Mouse (Mus musculus) lung, postnatal 0 days (tissue): Measurements from ENCODE around the gene Tinag. TPM values are rescaled to one million over a fixed set of nuclear protein-coding genes. Genes with fewer than 3 reads are reported as not detected.
A peak's percentile ranks its signal among the peaks of the same experiment; 100 is the strongest.

Experiments used
- ATAC-seq: fragments of 200-750 bp; cut with Nextera tagmentation; 2 replicates; pipeline ENCODE4 v1.8.0; 2017; ENCODE audit warnings: moderate library complexity
- DNase-seq: peaks from one replicate; pipeline ENCODE4 v3.0.0-alpha.2; 2016; ENCODE audit warnings: low spot score
- H3K27ac ChIP-seq: fragments of 300-500 bp; sonication (generic); 2 replicates; pipeline ENCODE4 v1.5.1; 2014; ENCODE audit warnings: antibody characterized with exemption, mild to moderate bottlenecking, low read length, mixed read lengths
- H3K27me3 ChIP-seq: fragments of 300-500 bp; sonication (generic); replicated peaks from 2 replicates; pipeline ENCODE4 v1.6.1; 2014; ENCODE audit warnings: low read length, mixed read lengths; ENCODE audit not compliant: insufficient read depth
- H3K36me3 ChIP-seq: fragments of 300-500 bp; sonication (generic); 2 replicates; pipeline ENCODE4 v1.6.1; 2014; ENCODE audit warnings: low read length, mixed read lengths; ENCODE audit not compliant: insufficient read depth
- H3K4me1 ChIP-seq: fragments of 300-500 bp; sonication (generic); 2 replicates; pipeline ENCODE4 v1.6.1; 2014; ENCODE audit warnings: antibody characterized with exemption, low read depth, low read length, mixed read lengths; ENCODE audit not compliant: insufficient read depth
- H3K4me2 ChIP-seq: fragments of 300-500 bp; sonication (generic); replicated peaks from 2 replicates; pipeline ENCODE4 v1.6.1; 2014; ENCODE audit warnings: low read depth, mild to moderate bottlenecking, low read length, moderate library complexity, mixed read lengths
- H3K4me3 ChIP-seq: fragments of 300-500 bp; sonication (generic); 2 replicates; pipeline ENCODE4 v1.5.1; 2014; ENCODE audit warnings: low read depth, low read length
- H3K9ac ChIP-seq: fragments of 300-500 bp; sonication (generic); replicated peaks from 2 replicates; pipeline ENCODE4 v1.6.1; 2014; ENCODE audit warnings: low read depth, mild to moderate bottlenecking
- H3K9me3 ChIP-seq: fragments of 300-500 bp; sonication (generic); 2 replicates; pipeline ENCODE4 v1.6.1; 2016; ENCODE audit warnings: low read length, mixed read lengths
- CTCF ChIP-seq: IDR thresholded peaks from 2 replicates; pipeline ENCODE4 v1.5.1; 2016; ENCODE audit warnings: antibody characterized with exemption, mild to moderate bottlenecking
- EP300 ChIP-seq: IDR thresholded peaks from 2 replicates; pipeline ENCODE4 v1.6.1; 2016; ENCODE audit warnings: antibody characterized with exemption, mild to moderate bottlenecking, control low read depth
- WGBS: fragments of 180-500 bp; shearing (Covaris S2); extraction: QIAGEN DNeasy Blood & Tissue Kit; methylation state at CpG from one replicate; pipeline ENCODE4 v1.1.7; 2014; 5-methylcytosine and 5-hydroxymethylcytosine counted together
- polyA plus RNA-seq: library from polyadenylated mRNA; unstranded; fragments of >200 nt; fragmentation: Nextera tagmentation; extraction: Ambion mirVana; gene quantifications from 2 replicates; pipeline ENCODE4 v1.2.1, GENCODE M21; 2015

Tinag gene
- polyA plus RNA-seq, 1 experiment from 2014 or later: 29.2 TPM

- TF ChIP-seq EP300: peak; percentile 73
- TF ChIP-seq CTCF: no peak
- DNase-seq: peak; percentile 36
- 45% methylated on average over 2 of the region's 2 CpGs for WGBS
- no peak overlapping the region for H3K4me2 ChIP-seq
- H3K9ac ChIP-seq: no peak overlapping the region
- H3K9me3 ChIP-seq: no peaks in the 10 kb centered on the region
- H3K27me3 ChIP-seq: no peaks in the 10 kb centered on the region
- no peak overlapping the region for H3K4me3 ChIP-seq
- H3K4me1 ChIP-seq: no peaks in the 10 kb centered on the region
- ATAC-seq: peak; percentile 66; the same call in 1 of the 2 replicates
- H3K36me3 ChIP-seq: no peaks in the 10 kb centered on the region
- H3K27ac ChIP-seq: no peak overlapping the region
Observed at GRCm38 (mm10) chr9:77049669-77050068, 4.1 kb upstream of the Tinag start.

- peak; percentile 67 for ATAC-seq
- Histone ChIP-seq H3K9ac (no peak overlapping the region), H3K4me2 (no peak overlapping the region; the same call in 1 of the 2 replicates), H3K4me1 (no peaks in the 10 kb centered on the region), H3K4me3 (no peak overlapping the region), H3K36me3 (no peaks in the 10 kb centered on the region), H3K27ac (peak overlapping the region; percentile 22), H3K9me3 (no peaks in the 10 kb centered on the region), H3K27me3 (no peaks in the 10 kb centered on the region)
- TF ChIP-seq CTCF (no peak), EP300 (peak; percentile 33; the same call in 1 of the 2 replicates)
- DNase-seq: peak; percentile 70
- 32% methylated on average over 5 of the region's 5 CpGs for WGBS
Observed at GRCm38 (mm10) chr9:77046067-77046715, 597 bp upstream of the Tinag start.

DNA sequence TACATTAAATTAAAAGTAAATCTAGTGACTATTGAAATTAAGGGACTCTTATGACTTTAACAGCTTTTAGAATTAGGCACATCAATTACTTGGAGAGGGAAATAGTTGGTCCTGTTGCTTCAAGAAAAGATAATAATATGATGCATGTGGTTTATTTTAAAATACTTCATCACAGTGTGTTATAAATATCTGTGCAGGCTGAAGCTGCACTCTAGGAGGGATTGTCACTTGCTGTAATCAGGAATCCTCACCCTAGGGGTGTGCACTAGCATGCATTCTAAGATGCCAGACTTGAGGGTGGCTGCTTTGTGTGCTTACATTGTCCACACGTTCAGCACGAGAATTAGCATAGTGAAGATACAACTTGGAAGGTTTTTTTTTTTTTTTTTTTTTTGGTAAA lies 10.2 kb downstream of the Tinag start:
- no peak overlapping the region for H3K27ac ChIP-seq
- DNase-seq (no peak), ATAC-seq (no peak)
- H3K9ac ChIP-seq: no peak overlapping the region
- TF ChIP-seq CTCF (no peak), EP300 (no peak)
- no peak overlapping the region for H3K4me3 ChIP-seq
- no peaks in the 10 kb centered on the region for H3K36me3 ChIP-seq
- H3K4me1 ChIP-seq: no peaks in the 10 kb centered on the region
- H3K27me3 ChIP-seq: no peaks in the 10 kb centered on the region
- H3K4me2 ChIP-seq: no peak overlapping the region
- no peaks in the 10 kb centered on the region for H3K9me3 ChIP-seq
- WGBS: 49% methylated on average over 2 of the region's 2 CpGs

DNA sequence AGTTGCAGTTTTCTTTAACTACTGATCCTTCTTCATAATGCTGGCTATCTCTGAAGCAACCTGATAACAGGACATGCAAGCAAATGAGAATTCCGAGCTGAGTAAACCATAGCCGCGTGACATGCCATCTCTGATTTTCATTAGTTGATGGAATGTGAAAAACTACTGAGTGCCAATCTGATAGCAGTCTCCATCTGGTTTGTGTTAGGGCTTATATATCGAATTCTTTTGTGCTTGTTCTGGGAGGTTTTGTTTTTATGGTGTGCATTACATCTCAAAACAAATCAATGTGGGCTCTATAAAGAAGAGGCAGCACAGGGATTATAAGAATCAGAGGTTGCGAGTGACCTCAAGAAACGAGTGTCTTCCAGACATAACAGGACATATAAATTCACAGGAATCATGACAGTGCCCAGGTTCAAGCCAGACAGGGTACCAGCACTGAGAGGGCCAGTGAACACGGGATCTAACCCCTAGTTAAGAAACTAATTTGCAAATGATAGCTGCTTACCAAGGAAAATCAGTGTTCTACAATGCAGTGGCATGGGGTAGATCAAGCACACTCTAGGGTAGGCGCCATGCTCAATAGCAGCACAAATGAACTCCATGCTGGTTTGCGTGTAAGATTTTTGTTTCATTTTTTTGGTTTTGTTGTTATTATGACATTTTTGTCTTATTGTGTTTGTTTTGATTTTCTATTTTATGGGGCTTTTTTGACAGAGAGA lies 13.0 kb downstream of the Tinag start:
- no peak for ATAC-seq
- H3K4me2 ChIP-seq: no peak overlapping the region

GRCm38 (mm10) chr9:77025271-77025670 lies 20.3 kb downstream of the Tinag start:
- ATAC-seq (no peak), DNase-seq (no peak)
- H3K36me3 ChIP-seq: no peaks in the 10 kb centered on the region
- no peak overlapping the region for H3K4me2 ChIP-seq
- no peak overlapping the region for H3K4me3 ChIP-seq
- no peaks in the 10 kb centered on the region for H3K9me3 ChIP-seq
- no peak overlapping the region for H3K27ac ChIP-seq
- no peak overlapping the region for H3K9ac ChIP-seq
- no peak for TF ChIP-seq EP300
- TF ChIP-seq CTCF: no peak
- 80% methylated on average over 2 of the region's 2 CpGs for WGBS
- no peaks in the 10 kb centered on the region for H3K4me1 ChIP-seq
- no peaks in the 10 kb centered on the region for H3K27me3 ChIP-seq

More for the DNA sequence above, 13.0 kb downstream of the Tinag start:
- TF ChIP-seq EP300 (no peak), CTCF (no peak)
- H3K27ac ChIP-seq: no peak overlapping the region
- H3K9me3 ChIP-seq: no peaks in the 10 kb centered on the region
- DNase-seq: no peak
- no peaks in the 10 kb centered on the region for H3K27me3 ChIP-seq
- H3K36me3 ChIP-seq: no peaks in the 10 kb centered on the region
- WGBS: 61% methylated on average over 9 of the region's 9 CpGs
- H3K4me3 ChIP-seq: no peak overlapping the region
- H3K4me1 ChIP-seq: no peaks in the 10 kb centered on the region
- H3K9ac ChIP-seq: no peak overlapping the region

DNA sequence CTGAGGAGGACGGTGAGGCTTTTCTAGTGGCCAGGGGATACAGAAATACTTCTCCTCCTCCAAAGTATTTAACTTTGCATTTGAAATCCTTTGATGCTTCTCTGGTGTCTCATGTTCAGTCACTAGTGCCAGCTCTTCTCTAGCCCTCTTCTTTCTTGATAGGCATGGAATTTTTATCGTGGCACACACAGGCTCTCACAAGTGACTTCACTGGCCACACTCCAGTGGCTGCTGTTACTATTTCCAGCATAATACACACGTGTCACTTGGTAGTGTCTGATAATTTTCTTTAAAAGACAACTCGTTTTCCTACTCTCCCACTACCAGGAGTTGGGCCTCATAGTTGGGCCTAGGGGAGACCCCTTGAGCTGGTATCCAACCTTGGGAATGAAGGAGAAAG lies 26.7 kb downstream of the Tinag start:
- TF ChIP-seq EP300 (no peak), CTCF (no peak)
- Histone ChIP-seq H3K4me2 (no peak overlapping the region), H3K36me3 (no peaks in the 10 kb centered on the region), H3K4me1 (no peaks in the 10 kb centered on the region), H3K27me3 (no peaks in the 10 kb centered on the region), H3K9ac (no peak overlapping the region), H3K9me3 (no peaks in the 10 kb centered on the region), H3K4me3 (no peak overlapping the region), H3K27ac (no peak overlapping the region)
- no peak for DNase-seq
- ATAC-seq: no peak
- WGBS: 58% methylated on average over 4 of the region's 4 CpGs
